Mouse (Mus musculus): Measurements from ENCODE around the gene Cox6b1. TPM values are rescaled to one million over a fixed set of nuclear protein-coding genes. Genes with fewer than 3 reads are reported as not detected.

The Cox6b1 gene
- 808 TPM for polyA plus RNA-seq (2017; shearing (Covaris generic))

DNA sequence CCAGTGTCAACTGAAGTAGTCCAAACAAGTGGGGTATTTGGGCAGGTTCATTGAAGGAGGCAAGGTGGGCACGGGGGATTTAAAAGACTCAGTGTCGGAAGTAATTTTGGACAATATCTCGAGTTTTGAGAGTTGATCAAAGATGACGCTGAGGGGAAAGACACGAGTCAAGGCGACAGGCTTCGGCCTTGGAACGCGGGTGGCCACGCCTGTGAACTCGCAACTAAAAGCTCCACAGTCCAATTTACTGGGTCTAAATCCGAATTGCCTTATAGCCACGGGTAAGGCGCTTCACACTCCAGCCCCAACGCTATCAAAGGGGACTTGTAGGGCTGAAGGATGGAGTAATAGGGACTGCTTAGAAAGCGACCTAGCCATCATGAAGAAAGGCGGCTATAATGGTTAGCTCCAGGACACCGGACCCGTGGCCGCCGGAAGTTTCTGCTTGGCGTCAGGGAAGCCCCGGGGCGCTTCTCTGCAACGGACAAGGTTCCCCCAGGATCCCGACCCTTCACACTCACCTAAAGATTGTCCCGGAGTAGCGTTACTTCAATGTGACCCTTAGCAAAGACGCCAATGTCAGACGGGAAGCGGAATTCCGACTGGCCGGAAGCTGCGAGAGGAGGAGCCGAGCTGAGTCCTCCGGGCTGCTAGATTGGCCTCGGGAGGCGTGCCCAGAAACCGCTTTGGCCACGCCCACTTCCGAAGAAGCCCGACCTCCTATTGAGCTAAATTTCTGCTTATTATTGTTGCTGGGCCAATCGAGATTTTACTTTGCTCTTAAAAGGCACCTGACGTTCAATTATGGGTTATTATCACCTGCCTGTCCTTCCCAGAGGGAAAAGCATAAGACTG is at the start of gene Cox6b1:
Gene Cox6b1, minus strand, starts transcription at position 622 of the 855 bp plus-strand sequence.

DNA sequence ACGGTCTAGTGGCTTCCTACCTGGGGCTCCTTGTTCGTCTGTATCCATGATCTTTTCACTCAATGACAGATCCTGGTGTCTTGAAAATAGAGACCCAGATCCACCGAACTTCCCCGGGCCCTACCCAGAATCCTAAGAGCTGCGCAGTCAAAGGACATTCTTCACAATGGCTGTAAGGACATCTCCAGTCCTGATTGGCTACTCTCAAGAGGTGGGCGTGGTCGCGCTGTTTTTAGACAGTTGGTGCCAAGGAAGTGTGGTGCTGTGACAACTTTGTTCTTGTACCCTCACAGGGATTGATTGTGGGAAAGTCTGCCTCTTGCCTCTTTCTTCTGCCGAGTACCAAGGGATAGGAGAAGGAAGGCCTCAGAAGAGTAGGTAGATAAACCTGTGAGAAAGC is 45.5 kb upstream of the Cox6b1 start, which contains the start of gene Pmis2:
Gene Pmis2, minus strand, starts transcription at position 126 of the 400 bp plus-strand sequence.

DNA sequence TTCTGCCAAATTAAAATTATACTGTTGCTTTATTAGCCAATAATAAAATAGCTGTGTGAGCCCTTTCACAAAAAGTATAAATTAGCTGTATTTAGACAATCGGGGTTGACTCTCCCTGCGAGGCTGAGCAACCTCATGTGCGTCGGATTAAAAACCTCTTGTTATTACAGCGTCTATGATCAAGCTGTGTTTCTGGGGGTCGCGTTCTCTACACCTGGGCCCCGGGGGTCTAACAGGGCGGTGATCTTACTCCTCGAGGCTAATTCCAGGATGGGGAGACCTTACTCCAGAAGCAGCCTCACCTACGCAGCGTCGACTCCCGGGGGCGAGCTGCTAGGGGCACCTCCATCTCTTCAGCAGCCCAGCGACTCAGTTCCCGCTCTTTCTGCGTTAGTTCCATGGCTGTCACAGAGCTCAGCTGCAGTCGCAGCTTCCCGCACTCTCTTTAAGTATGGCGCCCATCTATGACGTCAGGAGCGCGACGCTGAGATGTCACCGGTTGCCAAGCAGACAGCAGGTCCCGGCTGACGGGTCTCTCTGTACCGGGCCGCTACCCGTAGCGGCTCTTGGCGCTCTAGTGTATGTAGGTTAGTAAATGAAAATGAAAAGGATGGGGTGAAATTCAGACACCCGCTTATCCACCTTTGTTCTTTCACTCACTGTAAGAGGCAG is 38.7 kb upstream of the Cox6b1 start, which contains the start of gene Haus5:
Gene Haus5, minus strand, starts transcription at position 466 of the 672 bp plus-strand sequence.

DNA sequence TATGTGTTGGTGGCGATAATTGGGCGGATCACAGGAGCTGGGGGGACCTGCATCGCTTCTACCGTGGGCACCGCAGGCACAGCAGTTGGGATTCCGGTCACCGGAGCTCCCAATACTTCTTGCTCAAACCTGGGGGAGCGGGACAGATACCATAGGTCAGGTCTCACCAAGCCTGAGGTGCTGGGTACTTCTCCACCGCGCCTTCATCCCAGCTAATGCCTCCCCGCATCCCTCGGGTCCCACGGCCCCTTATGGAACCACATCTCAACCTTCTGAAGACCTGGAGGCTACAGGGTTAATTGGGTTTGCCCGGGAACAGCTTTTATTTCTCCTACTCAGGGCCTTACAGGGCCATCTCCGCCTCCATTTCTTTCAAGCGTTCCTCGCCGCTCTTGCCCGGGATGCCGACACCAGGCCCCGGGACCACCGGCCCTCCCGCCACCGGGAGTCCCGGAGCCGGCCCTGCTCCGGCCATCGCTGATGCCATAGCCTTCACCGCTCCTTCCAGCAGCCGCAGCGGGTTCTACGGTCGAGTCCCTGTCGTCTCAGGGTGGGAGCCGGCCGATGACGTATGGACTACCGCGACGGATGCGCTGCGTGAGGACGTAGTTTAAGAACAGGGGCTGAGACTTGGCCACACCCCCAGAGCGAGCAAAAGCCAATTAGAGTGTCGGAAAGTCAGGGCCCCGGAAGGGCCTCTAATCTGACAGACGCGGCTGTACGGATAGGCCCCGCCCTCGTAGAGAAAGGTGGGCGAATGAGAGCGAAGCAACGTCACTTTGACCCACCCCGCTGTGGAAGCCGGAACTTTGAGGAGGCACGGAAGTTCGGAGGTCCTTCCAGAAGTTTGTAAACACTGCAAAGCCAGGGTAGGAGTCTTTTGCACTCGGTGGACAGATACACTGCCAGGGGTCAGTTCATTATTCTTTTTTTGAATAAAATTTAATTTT is 23.9 kb upstream of the Cox6b1 start, which contains the start of gene Rbm42:
Gene Rbm42, minus strand, starts transcription at position 727 of the 950 bp plus-strand sequence.

GRCm38 (mm10) chr7:30635752-30636151 is 9.8 kb upstream of the Cox6b1 start, which contains the start of gene Etv2:
Etv2 (minus strand) TSS chr7:30635852.

DNA sequence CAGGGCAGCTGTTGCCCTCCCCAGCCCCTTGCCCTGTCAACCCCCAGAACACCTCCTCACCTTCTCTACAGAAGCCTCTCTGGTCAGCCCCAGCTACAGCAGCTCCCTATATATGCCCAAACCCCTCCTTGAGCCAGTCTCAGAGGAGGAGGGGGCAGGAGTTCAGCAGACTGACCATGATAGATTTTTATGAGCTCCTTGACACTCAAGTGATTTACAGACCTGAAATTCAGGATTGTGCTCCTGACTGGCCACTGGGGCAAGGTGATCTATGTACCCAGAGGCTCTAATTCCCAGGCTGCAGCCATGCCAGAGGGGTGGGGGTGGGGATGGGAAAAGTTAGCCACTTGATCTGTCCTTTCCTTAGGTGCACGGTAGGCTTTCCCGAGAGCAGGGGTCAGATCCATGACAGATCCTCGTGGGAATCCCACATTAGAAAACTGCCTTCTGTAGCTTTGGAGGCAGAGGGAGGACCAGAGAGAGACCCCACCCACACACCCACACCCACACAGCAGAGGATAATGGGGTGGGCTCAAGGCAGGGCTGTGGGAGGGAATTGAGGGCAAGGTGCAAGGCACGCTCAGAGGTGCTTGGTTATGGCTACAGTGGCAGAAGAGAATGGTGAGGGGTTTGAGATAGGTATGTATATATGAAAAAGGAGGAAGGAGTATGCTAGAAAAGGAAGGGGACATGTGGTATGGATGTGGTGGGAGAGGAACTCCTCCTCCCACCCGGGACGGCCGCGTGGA is 13.1 kb downstream of the Cox6b1 start, which contains the start of gene Upk1a:
Gene Upk1a, minus strand, starts transcription at position 194 of the 749 bp plus-strand sequence.

DNA sequence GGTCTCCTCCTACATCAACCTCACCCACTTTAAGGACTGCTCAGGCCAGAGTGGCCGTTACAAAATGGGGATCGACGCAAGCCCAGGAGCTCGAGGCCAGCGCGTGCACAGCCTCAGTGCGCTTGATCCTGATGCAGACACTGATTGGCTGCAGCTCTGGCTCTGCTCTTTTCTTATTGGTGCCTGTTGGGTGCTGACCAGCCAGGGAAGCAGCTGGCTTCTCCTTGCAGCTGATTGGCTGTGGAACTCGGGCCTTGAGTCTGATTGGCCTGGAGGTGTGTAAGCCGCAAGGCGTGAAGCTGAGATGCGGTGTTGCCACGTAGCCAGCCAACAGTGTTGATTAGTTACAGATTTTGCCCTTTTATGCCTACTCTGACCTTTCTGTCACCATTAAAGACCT is 27.2 kb downstream of the Cox6b1 start, which contains the start of gene Zbtb32:
Gene Zbtb32, minus strand, starts transcription at position 124 of the 400 bp plus-strand sequence.

DNA sequence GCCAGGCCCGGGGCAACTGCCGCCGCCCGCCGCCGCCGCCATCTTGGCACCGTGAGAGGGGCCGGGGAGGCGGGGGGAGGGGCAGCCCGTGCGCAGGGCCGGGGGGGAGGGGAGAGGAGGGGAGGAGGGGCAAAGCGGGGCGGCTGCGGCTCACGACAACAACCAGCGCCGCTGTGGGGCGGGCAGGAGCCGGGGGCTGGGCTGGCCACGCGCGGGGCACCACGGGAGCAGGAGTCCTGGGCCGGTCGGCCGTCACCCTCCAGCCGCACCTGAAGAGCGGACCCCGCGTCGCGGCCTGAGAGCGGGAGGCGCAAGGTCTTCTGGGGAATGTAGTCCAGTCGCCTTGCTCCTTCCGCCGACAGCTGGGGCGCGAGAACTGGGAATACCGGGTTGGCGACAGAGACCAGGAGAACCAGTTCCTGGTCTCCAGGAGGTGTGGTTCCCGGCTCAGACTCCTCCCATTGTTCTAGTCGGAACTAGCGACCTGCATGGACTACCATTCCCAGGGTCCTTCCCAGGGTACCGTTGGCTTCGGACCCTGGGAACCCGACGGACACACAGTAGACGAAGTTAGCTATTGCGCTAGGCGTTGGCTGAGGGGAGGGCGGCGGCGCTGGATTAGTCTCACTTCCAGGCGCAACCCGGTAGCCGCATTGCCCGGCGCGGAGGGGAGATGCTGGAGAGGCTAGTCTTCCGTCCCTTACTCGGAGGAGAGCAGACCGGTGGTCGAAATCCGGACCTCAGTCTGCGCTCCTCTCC is 37.1 kb downstream of the Cox6b1 start, which contains the start of gene Kmt2b:
Gene Kmt2b, minus strand, starts transcription at position 51 of the 759 bp plus-strand sequence.

Other genes starting within 250 kb of the Cox6b1 start
- 7.6 TPM for gene Tyrobp, start 212.4 kb downstream of the Cox6b1 start, polyA plus RNA-seq (2017; shearing (Covaris generic))
- gene Hcst, start 206.3 kb downstream of the Cox6b1 start, polyA plus RNA-seq (2017; shearing (Covaris generic)): 400 TPM
- gene Nfkbid, start 204.4 kb downstream of the Cox6b1 start, polyA plus RNA-seq (2017; shearing (Covaris generic)): 106 TPM
- gene Aplp1, start 180.6 kb downstream of the Cox6b1 start, polyA plus RNA-seq (2017; shearing (Covaris generic)): 5.2 TPM
- gene Kirrel2, start 168.5 kb downstream of the Cox6b1 start, polyA plus RNA-seq (2017; shearing (Covaris generic)): not detected
- gene Nphs1, start 167.8 kb downstream of the Cox6b1 start, polyA plus RNA-seq (2017; shearing (Covaris generic)): not detected
- gene Prodh2, start 132.5 kb downstream of the Cox6b1 start, polyA plus RNA-seq (2017; shearing (Covaris generic)): not detected
- 1.1 TPM for gene Arhgap33, start 91.1 kb downstream of the Cox6b1 start, polyA plus RNA-seq (2017; shearing (Covaris generic))
- gene Hspb6, start 74.0 kb downstream of the Cox6b1 start, polyA plus RNA-seq (2017; shearing (Covaris generic)): 3.2 TPM
- 10.4 TPM for gene Proser3, start 73.9 kb downstream of the Cox6b1 start, polyA plus RNA-seq (2017; shearing (Covaris generic))
- gene Lin37, start 66.3 kb downstream of the Cox6b1 start, polyA plus RNA-seq (2017; shearing (Covaris generic)): 108 TPM
- gene U2af1l4, start 62.9 kb downstream of the Cox6b1 start, polyA plus RNA-seq (2017; shearing (Covaris generic)): 42.0 TPM
- gene Gm49396, start 62.8 kb downstream of the Cox6b1 start, polyA plus RNA-seq (2017; shearing (Covaris generic)): 105 TPM
- gene Psenen, start 62.5 kb downstream of the Cox6b1 start, polyA plus RNA-seq (2017; shearing (Covaris generic)): 242 TPM
- 243 TPM for gene Igflr1, start 60.7 kb downstream of the Cox6b1 start, polyA plus RNA-seq (2017; shearing (Covaris generic))
- gene Kmt2b, start 37.4 kb downstream of the Cox6b1 start, polyA plus RNA-seq (2017; shearing (Covaris generic)): 12.2 TPM
- gene Zbtb32, start 27.2 kb downstream of the Cox6b1 start, polyA plus RNA-seq (2017; shearing (Covaris generic)): 17.6 TPM
- 0.45 TPM for gene Upk1a, start 13.3 kb downstream of the Cox6b1 start, polyA plus RNA-seq (2017; shearing (Covaris generic))
- not detected for gene Etv2, start 9.7 kb upstream of the Cox6b1 start, polyA plus RNA-seq (2017; shearing (Covaris generic))
- gene Rbm42, start 24.2 kb upstream of the Cox6b1 start, polyA plus RNA-seq (2017; shearing (Covaris generic)): 206 TPM
- gene Haus5, start 38.8 kb upstream of the Cox6b1 start, polyA plus RNA-seq (2017; shearing (Covaris generic)): 31.3 TPM
- gene Pmis2, start 45.5 kb upstream of the Cox6b1 start, polyA plus RNA-seq (2017; shearing (Covaris generic)): not detected
- gene 2200002J24Rik, start 72.8 kb upstream of the Cox6b1 start, polyA plus RNA-seq (2017; shearing (Covaris generic)): not detected
- gene Atp4a, start 86.1 kb upstream of the Cox6b1 start, polyA plus RNA-seq (2017; shearing (Covaris generic)): not detected
- 109 TPM for gene Tmem147, start 103.4 kb upstream of the Cox6b1 start, polyA plus RNA-seq (2017; shearing (Covaris generic))
- 0.32 TPM for gene Gapdhs, start 117.5 kb upstream of the Cox6b1 start, polyA plus RNA-seq (2017; shearing (Covaris generic))
- 1.5 TPM for gene Sbsn, start 125.3 kb upstream of the Cox6b1 start, polyA plus RNA-seq (2017; shearing (Covaris generic))
- not detected for gene Dmkn, start 137.6 kb upstream of the Cox6b1 start, polyA plus RNA-seq (2017; shearing (Covaris generic))
- gene Krtdap, start 161.7 kb upstream of the Cox6b1 start, polyA plus RNA-seq (2017; shearing (Covaris generic)): not detected
- not detected for gene Ffar2, start 197.6 kb upstream of the Cox6b1 start, polyA plus RNA-seq (2017; shearing (Covaris generic))
- gene Ffar3, start 230.0 kb upstream of the Cox6b1 start, polyA plus RNA-seq (2017; shearing (Covaris generic)): not detected
- gene Ffar1, start 235.4 kb upstream of the Cox6b1 start, polyA plus RNA-seq (2017; shearing (Covaris generic)): not detected